Comparison of ENCODE assay signal across 14 mouse cellular contexts in the genomic region with DNA sequence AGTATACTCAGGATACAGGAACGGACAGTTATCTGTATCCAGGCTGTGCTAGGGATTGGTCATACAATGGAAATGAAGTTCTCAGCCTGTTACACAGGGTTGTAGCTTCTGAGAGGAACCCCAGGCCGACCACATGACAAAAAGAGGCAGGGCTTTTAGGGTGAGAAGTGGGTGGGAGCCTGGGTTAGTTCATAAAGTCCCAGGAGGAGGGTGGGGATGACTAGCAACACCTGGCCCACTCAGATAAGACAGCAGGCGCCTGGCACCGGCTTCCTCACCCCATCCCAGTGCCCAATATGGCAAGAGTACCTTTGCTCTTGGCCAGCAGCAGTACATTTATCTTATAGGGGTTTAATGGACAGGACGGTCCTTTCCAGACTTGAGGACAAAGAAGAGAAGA. TPM values are rescaled to one million over a fixed set of nuclear protein-coding genes. Genes with fewer than 3 reads are reported as not detected.
DNase-seq lines count a peak whose midpoint lies in the region; ATAC-seq lines count a peak whose summit lies in the region.
"Had no signal": no experiment of that assay in that cellular context is flagged by ENCODE, and none has a peak within 500 bp of the region (broad histone marks: within the 10 kb centered on the region; RNA-seq: fewer than 3 reads in every experiment).

No protein-coding gene starts in this region.

- H3K27ac ChIP-seq in forebrain, embryonic 12.5 days = peak overlapping the region; percentile 16; the same call in 1 of the 2 replicates
- H3K27ac ChIP-seq in forebrain, embryonic 16.5 days (ENCODE audit: low read length) = no peak overlapping the region
- H3K27ac ChIP-seq: embryonic facial prominence, embryonic 12.5 days; heart, embryonic 15.5 days; macrophage; neural tube, embryonic 12.5 days had no signal

- H3K9ac ChIP-seq in forebrain, embryonic 12.5 days = no peak overlapping the region
- H3K9ac ChIP-seq in forebrain, embryonic 16.5 days (replicated peaks; ENCODE audit: low read depth, low read length) = no peak overlapping the region
- H3K9ac ChIP-seq: embryonic facial prominence, embryonic 12.5 days; heart, embryonic 15.5 days; neural tube, embryonic 12.5 days had no signal

- peaks cover 74% of the 10 kb centered on the region for H3K36me3 ChIP-seq in forebrain, embryonic 12.5 days (replicated peaks)
- no peaks in the 10 kb centered on the region for H3K36me3 ChIP-seq in forebrain, embryonic 16.5 days (ENCODE audit: control insufficient read depth, insufficient read depth)

- no peaks in the 10 kb centered on the region for H3K9me3 ChIP-seq in forebrain, embryonic 12.5 days
- no peaks in the 10 kb centered on the region for H3K9me3 ChIP-seq in forebrain, embryonic 16.5 days (ENCODE audit: control insufficient read depth, low read length)
- H3K9me3 ChIP-seq: embryonic facial prominence, embryonic 12.5 days; heart, embryonic 15.5 days; neural tube, embryonic 12.5 days had no signal

- WGBS in forebrain, embryonic 12.5 days = 94% methylated on average over 5 of the region's 5 CpGs
- 88% methylated on average over 5 of the region's 5 CpGs for WGBS in forebrain, embryonic 16.5 days

- H3K4me2 ChIP-seq in forebrain, embryonic 12.5 days = no peak overlapping the region
- H3K4me2 ChIP-seq in forebrain, embryonic 16.5 days (ENCODE audit: low read length) = no peak overlapping the region
- H3K4me2 ChIP-seq: embryonic facial prominence, embryonic 12.5 days; heart, embryonic 15.5 days; neural tube, embryonic 12.5 days had no signal

- DNase-seq in CD4-positive helper T cell, adult 2 months (ENCODE audit: low read depth, low spot score) = peak; percentile 45
- no peak for DNase-seq in urinary bladder, postnatal 25 days (ENCODE audit: low spot score)
- DNase-seq in cerebellum, adult 9-11 months = no peak
- DNase-seq in right cerebral cortex, adult 18-20 months = no peak
- DNase-seq: kidney, adult 9 months; right cerebral cortex, postnatal 14 days had no signal

- H3K4me1 ChIP-seq in forebrain, embryonic 12.5 days = peaks cover 24% of the 10 kb centered on the region
- peaks cover 16% of the 10 kb centered on the region for H3K4me1 ChIP-seq in forebrain, embryonic 16.5 days (replicated peaks; ENCODE audit: control insufficient read depth, insufficient read depth, low read length)

- no peaks in the 10 kb centered on the region for H3K27me3 ChIP-seq in forebrain, embryonic 12.5 days
- no peaks in the 10 kb centered on the region for H3K27me3 ChIP-seq in forebrain, embryonic 16.5 days (replicated peaks; ENCODE audit: control insufficient read depth, insufficient read depth, low read length)
- H3K27me3 ChIP-seq: embryonic facial prominence, embryonic 12.5 days; heart, embryonic 15.5 days; neural tube, embryonic 12.5 days had no signal

- no peak for ATAC-seq in forebrain, embryonic 12.5 days (ENCODE audit: low FRiP score)
- no peak for ATAC-seq in forebrain, embryonic 16.5 days
- peak; percentile 74 for ATAC-seq in erythroblast, adult 5-6 weeks (replicated peaks; ENCODE audit: low FRiP score, poor library complexity, severe bottlenecking)
- ATAC-seq in megakaryocyte-erythroid progenitor cell, adult 5-6 weeks (replicated peaks; ENCODE audit: low FRiP score, low TSS enrichment, poor library complexity, severe bottlenecking) = peak; percentile 87

- no peak overlapping the region for H3K4me3 ChIP-seq in forebrain, embryonic 12.5 days (replicated peaks)
- no peak overlapping the region for H3K4me3 ChIP-seq in forebrain, embryonic 16.5 days (replicated peaks; ENCODE audit: low read length)
- H3K4me3 ChIP-seq: embryonic facial prominence, embryonic 12.5 days; heart, embryonic 15.5 days; neural tube, embryonic 12.5 days had no signal

RNA-seq across cellular contexts. Expression of gene Fam53b, which starts 41.2 kb away (rescaled TPM):
- polyA plus RNA-seq in forebrain, embryonic 12.5 days (2016; fragmentation: Nextera tagmentation; extraction: Ambion mirVana) = 41.7 and 47.7 TPM in 2 replicates
- polyA plus RNA-seq in forebrain, embryonic 16.5 days (2015; fragmentation: Nextera tagmentation; extraction: Ambion mirVana) = 27.3 and 29.2 TPM in 2 replicates
- 119 and 143 TPM in 2 replicates for total RNA-seq in erythroblast, adult 5-6 weeks (2015; ENCODE audit: low replicate concordance)
- total RNA-seq in erythroblast, adult 5-6 weeks (2017; ENCODE audit: low replicate concordance) = 126 and 169 TPM in 2 replicates
- total RNA-seq in megakaryocyte-erythroid progenitor cell, adult 5-6 weeks (2014; fragmentation: Nextera tagmentation) = 47.0 and 61.6 TPM in 2 replicates
- total RNA-seq in megakaryocyte-erythroid progenitor cell, adult 5-6 weeks (2017) = 11.5 and 21.2 TPM in 2 replicates

Comparison
In these comparisons a context has a peak if more than half of its experiments do, and no peak if none do; other contexts are left out.
1. ATAC-seq: peak in erythroblast, adult 5-6 weeks (single experiment) and megakaryocyte-erythroid progenitor cell, adult 5-6 weeks (single experiment); none in forebrain, embryonic 12.5 days (single experiment) and forebrain, embryonic 16.5 days (single experiment).